Mouse (Mus musculus) lung, adult 18-20 months (tissue): ENCODE results near the gene RPS10-NUDT3.

ENCODE experiments used
- DNase-seq, 2 experiments: peaks; one replicate each; pipeline ENCODE4 v3.0.0; 2022; ENCODE audit warnings: mixed read lengths in 2 of 2

RPS10-NUDT3 gene

DNA sequence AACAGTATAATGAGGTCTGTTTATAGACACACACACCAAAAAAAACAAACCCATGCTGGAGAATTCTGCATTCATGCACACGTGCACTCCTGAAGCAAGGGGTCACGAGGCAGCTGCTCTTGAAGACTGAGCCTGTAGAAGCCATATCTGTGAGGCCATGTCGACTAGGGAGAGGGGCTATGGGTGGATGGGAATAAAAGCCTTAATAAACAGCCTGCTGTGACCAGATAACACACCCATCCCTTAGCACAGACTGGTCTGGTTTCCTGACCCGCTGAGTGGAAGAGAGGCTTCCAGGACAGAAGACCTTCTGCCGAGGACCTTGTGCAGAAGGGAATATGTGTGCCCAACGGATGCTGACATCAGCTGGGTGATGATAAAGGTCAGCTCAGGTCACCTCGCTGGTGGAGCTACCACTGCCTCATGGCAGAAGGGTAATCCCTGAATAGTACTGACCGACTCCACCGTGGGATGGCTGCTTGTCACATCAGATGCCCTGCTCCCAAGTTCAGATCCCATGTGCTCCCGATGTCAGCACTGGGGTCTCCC is 61.2 kb downstream of the RPS10-NUDT3 start:
- no peak for DNase-seq

- no peak for DNase-seq
Observed at GRCm38 (mm10) chr17:27571315-27571714, 63.7 kb downstream of the RPS10-NUDT3 start.

DNA sequence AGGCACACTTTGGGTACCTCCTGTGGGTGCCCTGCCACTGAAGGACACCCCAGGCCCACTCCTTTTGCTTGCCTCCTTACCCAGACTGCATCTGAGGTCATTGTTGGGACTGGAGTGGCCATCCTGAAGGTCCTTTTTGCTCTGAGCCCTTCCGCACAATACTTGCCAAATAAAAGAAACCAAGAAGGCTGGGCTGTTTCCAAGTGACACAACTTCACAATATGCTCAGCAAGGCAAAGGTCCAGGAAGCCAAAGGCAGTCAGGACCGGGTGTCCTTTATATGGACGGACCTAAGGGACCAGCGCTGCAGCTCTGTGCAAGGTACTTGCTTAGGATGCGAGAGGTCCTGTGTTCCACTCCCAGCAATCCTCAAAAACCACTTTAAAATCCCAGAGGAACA is 66.8 kb downstream of the RPS10-NUDT3 start:
- no peak for DNase-seq

DNA sequence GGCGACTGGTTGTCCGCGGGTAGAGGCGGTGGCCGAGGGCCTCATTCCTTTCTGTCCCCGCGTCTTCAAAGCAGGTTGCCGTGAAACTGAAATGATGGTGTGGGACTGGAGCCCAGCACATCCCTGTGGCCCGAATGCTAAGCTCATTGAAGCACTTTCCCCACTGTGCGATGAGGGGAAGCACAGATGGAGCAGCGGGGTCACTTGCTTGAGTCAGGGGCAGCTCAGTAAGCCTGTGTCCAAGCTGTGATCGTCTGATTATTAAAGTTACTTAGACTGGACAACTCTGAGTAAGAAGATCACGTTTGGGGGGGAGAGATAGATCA is 69.1 kb downstream of the RPS10-NUDT3 start:
- no peak for DNase-seq

DNA sequence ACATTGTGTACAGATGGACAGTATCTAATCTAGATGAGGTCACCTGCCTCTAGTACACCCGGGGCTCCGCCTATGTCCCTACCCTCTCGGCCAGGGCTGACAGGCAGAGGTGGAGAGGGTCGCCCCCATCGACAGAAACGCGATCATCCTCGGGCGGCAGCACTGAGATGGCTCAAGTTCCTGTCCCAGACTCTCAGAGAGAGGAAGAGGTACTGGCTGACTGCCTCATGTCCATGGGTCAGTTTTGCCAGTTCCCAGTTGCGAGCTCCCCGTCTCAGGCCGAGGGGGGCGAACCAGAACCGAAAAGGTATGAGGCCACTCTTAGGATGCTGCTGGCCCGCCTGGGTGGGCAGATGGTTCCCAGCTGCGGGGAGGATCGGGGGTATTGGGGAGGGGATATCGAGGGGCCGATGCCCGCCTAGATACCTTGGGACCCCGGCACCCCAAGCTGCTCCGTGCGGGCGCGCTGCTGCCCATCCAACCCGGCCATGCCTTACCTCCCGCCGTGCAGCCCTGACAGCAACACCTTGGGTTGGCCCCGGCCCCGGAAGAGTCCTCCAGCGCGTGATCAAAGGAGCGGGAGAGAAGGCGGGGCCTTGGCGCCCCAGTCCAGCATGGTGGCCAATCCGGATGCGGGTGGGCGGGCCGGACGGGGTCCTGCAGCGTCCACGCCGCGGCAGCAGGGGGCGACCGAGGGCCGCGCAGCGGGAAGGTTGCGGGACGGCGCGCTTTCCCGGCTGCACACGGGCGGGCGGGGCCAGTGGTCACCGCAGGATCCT is 69.7 kb downstream of the RPS10-NUDT3 start, which contains the start of gene AI413582:
TSS of gene AI413582 (minus strand) at position 594 of the 779 bp plus-strand sequence.
- DNase-seq, result peak; percentile 95 to 97

GRCm38 (mm10) chr17:27564391-27565162 is 70.4 kb downstream of the RPS10-NUDT3 start:
- DNase-seq, result peak in 1 of 2 experiments; percentile 18

- no peak for DNase-seq
Observed at GRCm38 (mm10) chr17:27563771-27564244, 71.2 kb downstream of the RPS10-NUDT3 start.

DNA sequence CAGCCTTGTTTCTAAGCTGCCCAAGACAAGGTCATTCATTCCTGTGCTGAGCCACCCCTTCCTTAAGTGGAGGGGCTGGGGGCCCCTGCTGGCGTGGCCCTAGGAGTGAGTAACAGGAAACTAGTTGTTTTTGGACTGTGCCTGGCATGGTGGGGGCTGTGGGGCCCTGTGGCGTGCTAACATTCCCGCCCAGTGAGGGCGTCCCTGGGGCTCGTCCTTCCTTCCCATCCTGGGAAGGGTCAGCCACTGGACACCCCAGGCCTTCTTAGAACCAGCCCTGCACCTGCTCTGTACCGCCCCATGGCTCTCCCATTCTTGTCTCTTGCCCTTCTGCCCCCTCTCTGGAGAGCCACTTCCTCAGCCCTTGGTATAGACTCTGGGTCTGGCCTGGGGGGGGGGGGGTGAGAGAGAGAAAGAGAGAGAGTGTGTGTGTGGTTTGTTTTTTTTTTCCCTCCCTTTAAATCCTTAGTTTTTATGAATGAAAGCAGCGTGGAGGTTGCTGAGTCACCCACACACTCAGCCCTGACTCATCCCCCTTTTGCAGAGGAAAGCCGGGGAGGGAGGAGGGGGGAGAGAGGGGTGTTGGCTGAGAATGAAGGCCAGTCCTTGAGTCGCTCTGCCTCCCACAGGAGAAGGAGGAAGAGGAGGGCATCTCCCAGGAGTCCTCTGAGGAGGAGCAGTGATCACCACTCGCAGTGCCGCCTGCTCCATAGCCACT is 73.1 kb downstream of the RPS10-NUDT3 start:
- peak in 1 of 2 experiments; percentile 43 for DNase-seq

- no peak for DNase-seq
Observed at GRCm38 (mm10) chr17:27560926-27561480, 74.0 kb downstream of the RPS10-NUDT3 start.

DNA sequence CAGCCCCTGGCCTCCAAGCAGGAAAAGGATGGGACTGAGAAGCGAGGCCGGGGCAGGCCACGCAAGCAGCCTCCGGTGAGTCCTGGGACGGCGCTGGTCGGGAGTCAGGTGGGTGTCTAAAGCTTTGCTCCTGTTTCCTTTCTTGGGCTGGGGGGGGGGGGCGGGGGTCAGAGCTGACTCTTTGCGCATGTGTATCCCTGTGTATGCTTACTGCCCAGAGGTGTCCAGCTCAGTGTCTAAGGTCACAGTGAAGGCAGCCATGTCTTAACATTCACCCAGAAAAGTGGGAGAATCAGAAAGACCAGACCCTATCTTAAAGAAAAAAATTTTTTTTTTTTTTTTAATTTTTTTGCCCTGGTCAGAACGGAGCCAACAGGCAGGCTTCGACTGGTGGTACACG is 75.4 kb downstream of the RPS10-NUDT3 start:
- no peak for DNase-seq

GRCm38 (mm10) chr17:27558845-27559244 is 76.2 kb downstream of the RPS10-NUDT3 start:
- no peak for DNase-seq

- no peak for DNase-seq
Observed at GRCm38 (mm10) chr17:27557927-27558661, 76.9 kb downstream of the RPS10-NUDT3 start.

GRCm38 (mm10) chr17:27557181-27557926 is 77.7 kb downstream of the RPS10-NUDT3 start:
- peak; percentile 47 to 63 for DNase-seq

GRCm38 (mm10) chr17:27556315-27557011 is 78.6 kb downstream of the RPS10-NUDT3 start, which contains the start of gene Hmga1:
TSS of gene Hmga1 (plus strand) at chr17:27556497.
- DNase-seq, result peak; percentile 82 to 83

- DNase-seq, result peak; percentile 82 to 86
Observed at GRCm38 (mm10) chr17:27555512-27556172, 79.4 kb downstream of the RPS10-NUDT3 start.

DNA sequence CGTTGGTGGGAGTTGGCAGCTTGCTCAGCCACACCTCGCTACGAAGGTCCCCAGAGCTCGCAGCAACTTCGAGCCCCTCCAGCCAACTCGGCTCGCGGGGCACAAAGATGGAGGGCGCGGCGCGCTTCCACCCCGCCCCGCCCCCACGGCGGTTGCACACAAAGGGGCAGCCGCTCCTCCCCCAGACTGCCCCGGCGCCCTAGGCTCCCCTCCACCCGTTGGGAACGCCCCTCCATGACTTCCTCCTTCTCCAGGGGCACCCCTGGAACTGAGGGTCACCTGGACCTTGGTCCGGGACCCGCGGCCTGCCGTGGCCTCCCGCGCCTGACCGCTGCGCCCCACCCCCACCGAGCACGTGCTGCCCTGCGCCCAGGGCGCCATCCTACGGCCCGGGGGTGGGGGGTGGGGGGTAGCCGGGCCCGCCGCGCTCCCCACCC is 79.9 kb downstream of the RPS10-NUDT3 start:
- peak; percentile 60 to 62 for DNase-seq

DNA sequence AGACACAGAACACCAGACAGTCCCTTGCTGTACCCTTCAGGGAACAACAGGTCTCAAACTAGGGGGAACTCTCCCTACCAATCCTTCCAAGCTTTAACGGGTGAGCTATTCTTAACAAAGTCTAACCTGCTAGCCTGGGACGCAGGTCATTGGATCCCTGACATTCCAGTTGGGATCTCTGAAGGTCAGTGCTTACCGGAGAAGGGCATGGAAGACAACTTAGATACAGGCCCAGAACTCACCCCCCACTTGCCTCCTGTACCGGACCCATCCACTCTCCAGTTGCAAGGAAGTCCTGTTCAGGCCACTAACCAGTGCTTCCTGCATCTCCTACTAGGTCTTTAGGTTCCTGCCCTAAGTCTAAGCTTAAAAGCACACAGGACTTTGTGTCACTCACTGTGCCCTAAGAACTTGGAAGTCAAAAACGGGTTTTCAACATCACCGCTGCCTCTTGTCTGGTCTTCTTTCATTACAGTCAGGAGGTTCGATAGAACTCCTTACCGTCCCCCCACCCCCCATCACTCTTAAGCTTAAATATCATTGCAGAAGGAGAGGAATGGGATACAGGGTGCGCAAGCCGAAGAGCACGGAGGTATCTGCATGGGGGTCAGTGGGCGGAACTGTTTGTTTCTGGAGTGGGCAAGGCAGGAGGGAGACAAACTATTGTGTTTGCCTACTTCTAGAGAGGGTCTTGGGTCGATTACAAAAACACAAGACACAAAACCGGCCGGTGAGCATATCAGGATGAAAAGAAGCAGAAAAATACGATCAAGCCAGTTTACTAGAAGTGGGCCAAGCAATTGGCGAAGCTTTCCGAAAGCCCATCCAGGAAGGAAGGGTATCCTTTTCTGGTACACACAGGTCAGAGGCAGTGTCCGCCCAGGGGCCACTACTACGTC is 80.7 kb downstream of the RPS10-NUDT3 start:
- DNase-seq, result no peak
